Mouse (Mus musculus) kidney, postnatal 25 days (tissue): ENCODE measurements at regions not wholly inside any gene's neighbourhood (a gene's known extent, or its start where the extent isn't known, plus 50 kb on each side); places are given as distances from the start of the nearest gene placed in this dataset.

Experiments
- DNase-seq, 2 experiments: peaks; one replicate each; pipeline ENCODE4 v3.0.0; 2021; ENCODE audit warnings: mixed read lengths in 2 of 2

GRCm38 (mm10) chr9:56547291-56547977 lies 129.0 kb downstream of the Hmg20a start:
- no peak for DNase-seq

DNA sequence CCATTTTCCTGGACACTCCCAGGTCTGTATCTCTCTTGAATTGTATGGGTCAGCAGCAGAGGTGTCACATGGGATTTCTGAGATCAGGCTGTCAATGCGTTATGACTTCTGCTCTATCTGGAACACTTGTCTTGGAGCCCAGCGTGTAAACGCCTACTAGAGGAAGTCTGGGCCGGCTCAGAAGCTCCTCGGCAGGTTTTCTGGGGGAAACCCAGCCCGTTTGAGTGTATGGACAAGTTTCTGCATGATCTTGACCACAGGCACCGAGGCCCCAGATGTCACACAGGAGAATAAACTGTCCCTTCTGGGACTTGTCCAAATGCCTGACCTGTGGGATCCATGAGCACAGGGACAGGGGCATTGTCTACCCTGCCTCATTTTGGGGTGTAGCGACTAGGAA lies 131.4 kb downstream of the Hmg20a start:
- DNase-seq = no peak

- DNase-seq = no peak
Observed at GRCm38 (mm10) chr9:56550178-56550577, 131.8 kb downstream of the Hmg20a start.

- no peak for DNase-seq
Observed at GRCm38 (mm10) chr9:56551376-56552186, 133.2 kb downstream of the Hmg20a start.

DNA sequence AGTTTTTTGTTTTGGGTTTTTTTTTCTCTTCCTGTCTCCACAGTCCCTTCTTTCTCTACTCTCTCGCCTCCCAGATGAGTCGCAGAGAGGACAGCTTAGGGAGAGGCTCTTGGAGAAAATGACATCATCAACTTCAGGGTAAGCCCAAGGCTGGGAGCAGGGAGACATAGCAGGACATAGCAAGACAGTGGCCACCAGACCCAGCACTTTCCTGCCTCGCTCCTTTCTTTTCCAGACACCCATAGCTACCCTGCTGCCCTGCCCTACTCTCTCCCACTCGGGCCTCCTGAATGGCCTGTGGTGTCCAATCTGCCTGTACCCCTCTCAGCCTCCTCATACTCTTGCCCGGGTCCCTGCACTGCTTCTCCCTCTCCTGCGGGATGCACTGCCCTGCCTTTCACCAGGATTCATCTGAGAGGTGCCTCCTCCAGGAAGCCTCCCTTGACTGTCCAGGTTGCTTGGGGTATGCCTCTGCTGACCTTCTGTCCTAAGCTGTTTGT lies 133.8 kb downstream of the Hmg20a start:
- DNase-seq = peak in 1 of 2 experiments; percentile 41

DNA sequence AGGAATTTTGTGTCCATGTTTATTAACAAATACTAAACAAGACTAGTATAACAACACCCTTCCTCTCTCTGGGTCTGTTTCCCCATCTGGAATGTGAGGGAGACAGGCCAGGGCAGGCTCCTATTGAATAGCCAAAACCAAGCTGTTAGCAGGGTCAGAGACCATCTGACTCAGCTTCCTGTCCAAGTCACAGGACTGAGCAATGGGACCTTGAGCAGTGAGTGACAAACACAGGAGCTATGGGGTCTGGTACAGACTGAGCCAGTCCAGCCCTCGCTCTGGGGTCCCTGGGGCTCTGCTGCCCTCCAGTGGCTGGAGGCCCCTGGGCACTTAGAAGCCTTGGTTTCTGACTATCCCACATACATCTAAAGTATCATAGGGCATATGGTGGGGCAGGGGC lies 134.4 kb downstream of the Hmg20a start:
- DNase-seq = peak; percentile 85 to 88

DNA sequence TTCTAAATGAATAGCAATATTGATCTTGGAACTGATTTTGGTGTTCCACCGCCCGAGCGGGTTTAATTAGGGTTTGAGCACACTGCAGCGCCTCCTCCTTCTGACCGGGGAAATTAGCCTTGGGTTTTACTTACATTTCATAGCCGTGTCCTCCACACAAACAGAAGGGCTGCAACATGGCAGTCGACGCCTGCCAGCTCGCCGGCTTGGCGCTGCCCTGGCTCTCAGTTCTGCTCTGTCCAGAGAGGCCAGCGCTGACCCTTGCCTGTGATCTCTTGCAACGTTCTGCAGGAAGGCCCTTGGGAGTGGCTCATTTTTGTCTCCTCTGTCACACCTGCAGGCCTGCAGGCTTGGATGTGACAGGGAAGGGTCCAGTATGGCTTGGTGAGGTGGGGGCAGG lies 135.2 kb downstream of the Hmg20a start:
- no peak for DNase-seq

GRCm38 (mm10) chr9:56554096-56554495 lies 135.7 kb downstream of the Hmg20a start:
- DNase-seq = no peak

GRCm38 (mm10) chr9:56559618-56560144 lies 141.3 kb downstream of the Hmg20a start:
- no peak for DNase-seq

DNA sequence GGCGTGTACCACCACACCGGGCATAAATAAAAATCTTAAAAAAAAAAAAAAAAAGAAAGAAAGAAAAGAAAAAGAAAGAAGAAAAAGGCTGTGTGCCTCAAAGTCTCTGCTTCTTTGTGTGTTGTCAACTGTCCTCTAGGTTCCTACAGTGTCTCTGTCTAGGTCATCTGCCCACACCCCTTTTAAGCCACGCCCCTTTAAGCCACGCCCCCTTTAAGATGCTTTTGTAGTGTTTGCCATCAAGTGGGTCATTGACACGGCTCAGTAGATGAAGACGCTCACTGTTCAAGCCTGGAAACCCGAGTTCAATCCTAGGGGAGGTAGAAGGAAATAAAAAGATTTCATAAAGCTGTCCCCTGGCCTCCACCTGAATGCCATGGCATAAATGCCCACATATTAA lies 144.0 kb downstream of the Hmg20a start:
- no peak for DNase-seq

GRCm38 (mm10) chr9:56564048-56564737 lies 145.8 kb downstream of the Hmg20a start:
- no peak for DNase-seq
